Mouse (Mus musculus): ENCODE results near the gene Ikzf1. TPM values are rescaled to one million over a fixed set of nuclear protein-coding genes. Genes with fewer than 3 reads are reported as not detected.
A peak's percentile ranks its signal among the peaks of the same experiment; 100 is the strongest.

The Ikzf1 gene
- polyA plus RNA-seq, 1 experiment from 2014 or later: 0.39 TPM

DNA sequence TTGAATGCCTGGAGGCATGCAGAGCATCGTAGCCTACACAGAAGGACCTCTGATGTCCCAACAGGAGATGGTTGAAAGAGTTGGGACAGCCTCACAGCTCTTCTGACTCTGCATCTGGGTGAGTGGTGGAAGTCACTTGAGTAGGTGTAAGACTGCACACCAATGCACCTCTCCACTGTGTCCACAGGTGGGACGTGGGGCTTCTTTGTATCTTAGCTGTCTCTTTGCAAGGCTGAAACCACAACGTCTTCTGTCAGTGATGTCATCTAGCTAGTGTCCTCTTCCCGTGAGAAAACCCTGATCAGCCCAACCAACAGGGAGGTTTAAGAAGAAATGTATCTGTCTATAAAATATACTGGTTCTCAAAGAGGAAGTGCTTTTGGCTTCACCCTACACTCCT is 52.1 kb downstream of the Ikzf1 start:
- DNase-seq (ENCODE audit: low spot score): no peak
- Histone ChIP-seq H3K9ac (ENCODE audit: low read length) (no peak overlapping the region), H3K27me3 (ENCODE audit: control insufficient read depth, insufficient read depth, low read length) (no peaks in the 10 kb centered on the region), H3K4me3 (ENCODE audit: low read depth, low read length) (no peak overlapping the region), H3K36me3 (ENCODE audit: control insufficient read depth, insufficient read depth, low read length) (no peaks in the 10 kb centered on the region), H3K4me1 (replicated peaks; ENCODE audit: control insufficient read depth, insufficient read depth) (no peaks in the 10 kb centered on the region), H3K27ac (replicated peaks) (no peak overlapping the region), H3K9me3 (ENCODE audit: control insufficient read depth, low read length) (no peaks in the 10 kb centered on the region), H3K4me2 (replicated peaks; ENCODE audit: low read depth) (no peak overlapping the region)
- TF ChIP-seq EP300 (optimal IDR thresholded peaks at IDR 0.05) (no peak), CTCF (IDR thresholded peaks at IDR 0.05; ENCODE audit: low read depth) (no peak)
- 84% methylated on average over 4 of the region's 4 CpGs for WGBS
- ATAC-seq (ENCODE audit: low FRiP score, low TSS enrichment): no peak

DNA sequence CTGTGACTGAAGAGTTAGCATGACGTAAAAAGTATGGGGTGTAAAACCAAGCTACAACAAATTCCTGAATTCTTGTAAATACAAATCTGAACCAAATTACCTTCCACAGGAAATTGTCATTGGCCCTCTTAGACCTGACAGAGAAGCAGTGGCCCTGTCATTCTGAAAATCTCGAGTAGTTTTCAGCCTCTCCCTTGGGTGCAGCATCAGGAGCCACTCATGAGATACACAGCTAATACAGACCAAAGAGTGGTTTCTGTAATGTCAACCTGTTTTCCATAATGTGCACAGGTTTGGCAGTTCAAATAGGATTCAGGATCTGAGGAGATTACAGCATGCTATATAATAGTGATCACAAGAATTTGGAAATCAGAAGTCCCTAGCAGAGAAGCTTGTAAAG is 52.8 kb downstream of the Ikzf1 start:
- H3K4me2 ChIP-seq (replicated peaks; ENCODE audit: low read depth): no peak overlapping the region
- TF ChIP-seq CTCF (IDR thresholded peaks at IDR 0.05; ENCODE audit: low read depth) (no peak), EP300 (optimal IDR thresholded peaks at IDR 0.05) (no peak)
- H3K9ac ChIP-seq (ENCODE audit: low read length): no peak overlapping the region
- ATAC-seq (ENCODE audit: low FRiP score, low TSS enrichment): no peak
- no peak overlapping the region for H3K27ac ChIP-seq (replicated peaks)
- no peaks in the 10 kb centered on the region for H3K9me3 ChIP-seq (ENCODE audit: control insufficient read depth, low read length)
- WGBS: 52% methylated on average over 2 of the region's 2 CpGs
- no peaks in the 10 kb centered on the region for H3K4me1 ChIP-seq (replicated peaks; ENCODE audit: control insufficient read depth, insufficient read depth)
- H3K27me3 ChIP-seq (ENCODE audit: control insufficient read depth, insufficient read depth, low read length): no peaks in the 10 kb centered on the region
- H3K4me3 ChIP-seq (ENCODE audit: low read depth, low read length): no peak overlapping the region
- H3K36me3 ChIP-seq (ENCODE audit: control insufficient read depth, insufficient read depth, low read length): no peaks in the 10 kb centered on the region
- DNase-seq (ENCODE audit: low spot score): no peak

DNA sequence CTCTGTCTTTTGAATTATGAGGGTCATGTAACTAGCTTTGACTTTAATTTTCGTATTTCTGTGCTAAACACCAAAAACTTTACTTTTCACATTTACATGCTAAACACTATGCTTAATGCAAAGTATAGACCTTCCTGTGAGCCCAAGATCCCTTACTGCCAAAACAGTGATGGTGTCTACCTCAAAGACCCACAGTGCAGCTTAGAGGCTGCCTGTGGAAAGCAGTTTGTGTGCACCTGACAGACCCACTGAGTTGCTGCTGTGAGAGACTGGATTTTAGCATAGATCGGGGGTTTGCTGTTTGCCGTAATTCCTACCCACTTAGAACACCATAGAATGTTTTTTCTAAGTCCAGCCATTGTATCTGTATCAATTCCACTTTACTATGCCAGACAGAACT is 54.3 kb downstream of the Ikzf1 start:
- no peak for ATAC-seq (ENCODE audit: low FRiP score, low TSS enrichment)
- no peaks in the 10 kb centered on the region for H3K27me3 ChIP-seq (ENCODE audit: control insufficient read depth, insufficient read depth, low read length)

DNA sequence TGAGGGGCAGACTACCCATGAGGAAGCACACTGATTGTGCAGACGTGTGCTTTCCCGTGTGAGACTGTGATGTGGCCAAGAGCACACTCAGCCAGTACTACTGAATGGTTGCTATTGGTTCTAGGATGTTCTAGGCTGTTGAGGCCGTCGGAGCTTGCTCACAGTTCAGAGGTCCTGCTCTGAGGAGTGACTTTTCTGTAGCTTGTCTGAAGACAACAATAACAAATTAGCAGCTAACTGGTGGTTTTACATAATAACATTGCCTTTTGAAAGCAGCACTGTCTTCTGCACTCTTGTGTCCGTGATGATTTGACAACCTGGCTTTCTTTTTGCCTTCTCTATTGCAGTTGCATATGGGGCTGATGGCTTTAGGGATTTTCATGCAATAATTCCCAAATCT is 55.8 kb downstream of the Ikzf1 start:
- Histone ChIP-seq H3K4me2 (replicated peaks; ENCODE audit: low read depth) (no peak overlapping the region), H3K9ac (ENCODE audit: low read length) (no peak overlapping the region), H3K36me3 (ENCODE audit: control insufficient read depth, insufficient read depth, low read length) (no peaks in the 10 kb centered on the region), H3K4me1 (replicated peaks; ENCODE audit: control insufficient read depth, insufficient read depth) (no peaks in the 10 kb centered on the region), H3K4me3 (ENCODE audit: low read depth, low read length) (no peak overlapping the region), H3K9me3 (ENCODE audit: control insufficient read depth, low read length) (no peaks in the 10 kb centered on the region), H3K27me3 (ENCODE audit: control insufficient read depth, insufficient read depth, low read length) (no peaks in the 10 kb centered on the region), H3K27ac (replicated peaks) (no peak overlapping the region)
- TF ChIP-seq EP300 (optimal IDR thresholded peaks at IDR 0.05): no peak
- no peak for TF ChIP-seq CTCF (IDR thresholded peaks at IDR 0.05; ENCODE audit: low read depth)
- WGBS: 80% methylated on average over 5 of the region's 5 CpGs
- DNase-seq (ENCODE audit: low spot score): no peak
- ATAC-seq (ENCODE audit: low FRiP score, low TSS enrichment): no peak

More for the DNA sequence above, 54.3 kb downstream of the Ikzf1 start:
- Histone ChIP-seq H3K36me3 (ENCODE audit: control insufficient read depth, insufficient read depth, low read length) (no peaks in the 10 kb centered on the region), H3K4me2 (replicated peaks; ENCODE audit: low read depth) (no peak overlapping the region), H3K9ac (ENCODE audit: low read length) (no peak overlapping the region), H3K4me3 (ENCODE audit: low read depth, low read length) (no peak overlapping the region), H3K9me3 (ENCODE audit: control insufficient read depth, low read length) (no peaks in the 10 kb centered on the region), H3K4me1 (replicated peaks; ENCODE audit: control insufficient read depth, insufficient read depth) (no peaks in the 10 kb centered on the region), H3K27ac (replicated peaks) (no peak overlapping the region)
- no peak for TF ChIP-seq CTCF (IDR thresholded peaks at IDR 0.05; ENCODE audit: low read depth)
- no peak for TF ChIP-seq EP300 (optimal IDR thresholded peaks at IDR 0.05)
- WGBS: 88% methylated on average over 3 of the region's 3 CpGs
- DNase-seq (ENCODE audit: low spot score): no peak

DNA sequence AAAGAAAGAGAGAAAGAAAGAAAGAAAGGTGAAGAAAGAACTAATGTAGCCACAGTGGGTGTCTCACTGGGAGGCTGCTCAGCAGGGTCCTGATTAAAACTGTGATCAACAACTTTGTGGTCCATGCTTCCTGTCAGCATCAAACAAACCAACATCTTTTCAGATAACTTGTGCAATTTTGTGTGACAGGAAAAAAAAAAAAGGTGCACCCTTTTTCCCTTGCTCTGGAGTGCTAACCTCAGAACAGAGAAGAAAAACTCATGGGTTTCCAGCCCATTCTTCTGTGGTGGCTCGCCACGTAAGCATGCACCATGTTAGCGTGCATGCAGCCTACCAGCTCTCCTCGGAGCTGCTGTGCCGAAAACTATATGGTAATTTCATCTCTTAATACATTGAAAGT is 56.8 kb downstream of the Ikzf1 start:
- Histone ChIP-seq H3K27me3 (ENCODE audit: control insufficient read depth, insufficient read depth, low read length) (no peaks in the 10 kb centered on the region), H3K4me2 (replicated peaks; ENCODE audit: low read depth) (no peak overlapping the region), H3K9me3 (ENCODE audit: control insufficient read depth, low read length) (no peaks in the 10 kb centered on the region), H3K27ac (replicated peaks) (no peak overlapping the region), H3K4me1 (replicated peaks; ENCODE audit: control insufficient read depth, insufficient read depth) (no peaks in the 10 kb centered on the region), H3K4me3 (ENCODE audit: low read depth, low read length) (no peak overlapping the region), H3K36me3 (ENCODE audit: control insufficient read depth, insufficient read depth, low read length) (no peaks in the 10 kb centered on the region), H3K9ac (ENCODE audit: low read length) (no peak overlapping the region)
- ATAC-seq (ENCODE audit: low FRiP score, low TSS enrichment) (no peak), DNase-seq (ENCODE audit: low spot score) (no peak)
- 89% methylated on average over 5 of the region's 5 CpGs for WGBS
- TF ChIP-seq CTCF (IDR thresholded peaks at IDR 0.05; ENCODE audit: low read depth) (no peak), EP300 (optimal IDR thresholded peaks at IDR 0.05) (no peak)

DNA sequence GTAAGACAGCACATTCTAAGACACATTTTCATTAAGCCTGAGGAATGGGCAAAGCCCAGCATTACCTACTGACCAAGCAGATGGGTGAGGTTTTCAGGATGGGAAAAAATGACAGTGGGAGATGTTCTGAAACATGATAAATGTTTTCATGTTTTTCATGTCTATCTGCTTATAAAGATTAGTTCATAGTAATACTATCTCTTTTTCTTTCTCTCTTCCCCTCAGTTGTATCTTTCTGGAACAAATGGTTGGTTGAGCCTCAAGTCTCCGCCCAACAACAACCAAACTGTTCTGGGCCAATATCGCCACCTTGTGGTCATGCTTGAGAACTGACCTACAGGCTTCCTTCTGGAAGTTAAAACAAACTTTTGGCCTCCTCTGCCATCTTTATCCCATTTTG is 57.8 kb downstream of the Ikzf1 start:
- no peaks in the 10 kb centered on the region for H3K27me3 ChIP-seq (ENCODE audit: control insufficient read depth, insufficient read depth, low read length)
- H3K4me3 ChIP-seq (ENCODE audit: low read depth, low read length): no peak overlapping the region
- H3K9me3 ChIP-seq (ENCODE audit: control insufficient read depth, low read length): no peaks in the 10 kb centered on the region
- H3K36me3 ChIP-seq (ENCODE audit: control insufficient read depth, insufficient read depth, low read length): no peaks in the 10 kb centered on the region
- no peak overlapping the region for H3K4me2 ChIP-seq (replicated peaks; ENCODE audit: low read depth)
- no peak overlapping the region for H3K9ac ChIP-seq (ENCODE audit: low read length)
- ATAC-seq (ENCODE audit: low FRiP score, low TSS enrichment) (no peak), DNase-seq (ENCODE audit: low spot score) (peak; percentile 37)
- WGBS: 31% methylated on average over 2 of the region's 2 CpGs
- TF ChIP-seq CTCF (IDR thresholded peaks at IDR 0.05; ENCODE audit: low read depth) (peak; percentile 71), EP300 (optimal IDR thresholded peaks at IDR 0.05) (no peak)
- H3K4me1 ChIP-seq (replicated peaks; ENCODE audit: control insufficient read depth, insufficient read depth): no peaks in the 10 kb centered on the region
- no peak overlapping the region for H3K27ac ChIP-seq (replicated peaks)
